Mouse (Mus musculus): Measurements from ENCODE around the gene Mast3.

Gene Mast3

GRCm38 (mm10) chr8:70801830-70802229 is 3.0 kb downstream of the Mast3 start:
- DNase-seq, result no peak

- DNase-seq, result no peak
These were observed 3.7 kb downstream of the Mast3 start for GRCm38 (mm10) chr8:70801156-70801555.

- peak; percentile 47 to 48 for DNase-seq
These were observed 4.2 kb downstream of the Mast3 start for GRCm38 (mm10) chr8:70800648-70801047.

- DNase-seq, result peak in 1 of 2 experiments; percentile 50
These were observed 6.6 kb downstream of the Mast3 start for GRCm38 (mm10) chr8:70798281-70798680.

- peak; percentile 84 to 91 for DNase-seq
These were observed 7.5 kb downstream of the Mast3 start for GRCm38 (mm10) chr8:70797081-70798070.

GRCm38 (mm10) chr8:70796403-70797080 is 8.3 kb downstream of the Mast3 start:
- DNase-seq, result no peak

- DNase-seq, result no peak
These were observed 9.5 kb downstream of the Mast3 start for GRCm38 (mm10) chr8:70795370-70795769.

- no peak for DNase-seq
These were observed 10.6 kb downstream of the Mast3 start for GRCm38 (mm10) chr8:70794215-70794614.

GRCm38 (mm10) chr8:70792700-70793099 is 12.2 kb downstream of the Mast3 start:
- DNase-seq, result peak; percentile 84 to 88

- peak; percentile 98 to 99 for DNase-seq
These were observed 12.7 kb downstream of the Mast3 start for GRCm38 (mm10) chr8:70791975-70792691.

GRCm38 (mm10) chr8:70791294-70791701 is 13.6 kb downstream of the Mast3 start:
- peak in 1 of 2 experiments; percentile 48 for DNase-seq

- peak; percentile 48 to 52 for DNase-seq
These were observed 14.0 kb downstream of the Mast3 start for GRCm38 (mm10) chr8:70790846-70791245.

GRCm38 (mm10) chr8:70789046-70789445 is 15.8 kb downstream of the Mast3 start:
- DNase-seq, result peak; percentile 66 to 68

- DNase-seq, result peak; percentile 92 to 93
These were observed 16.8 kb downstream of the Mast3 start for GRCm38 (mm10) chr8:70787941-70788667.

GRCm38 (mm10) chr8:70787051-70787445 is 17.8 kb downstream of the Mast3 start:
- no peak for DNase-seq

- peak in 1 of 2 experiments; percentile 25 for DNase-seq
These were observed 18.4 kb downstream of the Mast3 start for GRCm38 (mm10) chr8:70786291-70787050.

- no peak for DNase-seq
These were observed 24.8 kb downstream of the Mast3 start for GRCm38 (mm10) chr8:70780093-70780492.

- peak; percentile 100 for DNase-seq
These were observed 28.1 kb downstream of the Mast3 start, which contains the start of gene Pik3r2 for GRCm38 (mm10) chr8:70776496-70777444. TSS of gene Pik3r2 (minus strand) at chr8:70776713.

GRCm38 (mm10) chr8:70775851-70776495 is 28.9 kb downstream of the Mast3 start:
- DNase-seq, result peak in 1 of 2 experiments; percentile 63

- peak; percentile 69 to 74 for DNase-seq
These were observed 29.6 kb downstream of the Mast3 start for GRCm38 (mm10) chr8:70775227-70775626.

All from cerebellum, postnatal 10 days (tissue).